Mouse (Mus musculus): ENCODE measurements around the gene Cyp4a12a. TPM values are rescaled to one million over a fixed set of nuclear protein-coding genes. Genes with fewer than 3 reads are reported as not detected.
"Not testable (repeated sequence)": the region's sequence is repeated elsewhere in the genome, so short reads cannot be mapped to it uniquely, and the experiment has no call there.

The Cyp4a12a gene
- total RNA-seq (2014; rRNA removed) (not detected in 2 replicates), polyA plus RNA-seq (2015; fragmentation: Nextera tagmentation; extraction: Ambion mirVana) (not detected in 2 replicates)

DNA sequence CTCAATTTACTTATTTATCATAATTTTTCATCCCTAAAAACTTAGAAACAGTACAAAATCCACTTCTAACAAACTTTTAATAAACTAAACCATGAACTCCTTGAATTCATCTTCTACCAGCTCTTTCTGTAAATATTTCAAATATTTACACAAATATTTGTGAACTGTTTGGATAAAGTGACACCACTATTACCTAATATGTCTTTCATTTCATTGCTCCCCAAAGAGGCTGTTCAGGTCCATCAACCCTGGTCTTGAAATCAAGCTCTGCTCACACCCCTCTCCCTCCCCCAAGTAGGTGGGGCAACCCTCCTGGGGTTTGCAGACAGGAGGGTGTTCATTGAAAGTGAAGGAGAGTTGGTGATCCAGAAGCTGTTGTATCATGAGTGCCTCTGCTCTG is at the start of gene Cyp4a12a:
Gene Cyp4a12a, plus strand, starts transcription at position 301 of the 400 bp plus-strand sequence.
- not testable (repeated sequence) for ATAC-seq; H3K27ac ChIP-seq (ENCODE audit: low read depth, low read length); H3K4me2 ChIP-seq (ENCODE audit: low read depth)

DNA sequence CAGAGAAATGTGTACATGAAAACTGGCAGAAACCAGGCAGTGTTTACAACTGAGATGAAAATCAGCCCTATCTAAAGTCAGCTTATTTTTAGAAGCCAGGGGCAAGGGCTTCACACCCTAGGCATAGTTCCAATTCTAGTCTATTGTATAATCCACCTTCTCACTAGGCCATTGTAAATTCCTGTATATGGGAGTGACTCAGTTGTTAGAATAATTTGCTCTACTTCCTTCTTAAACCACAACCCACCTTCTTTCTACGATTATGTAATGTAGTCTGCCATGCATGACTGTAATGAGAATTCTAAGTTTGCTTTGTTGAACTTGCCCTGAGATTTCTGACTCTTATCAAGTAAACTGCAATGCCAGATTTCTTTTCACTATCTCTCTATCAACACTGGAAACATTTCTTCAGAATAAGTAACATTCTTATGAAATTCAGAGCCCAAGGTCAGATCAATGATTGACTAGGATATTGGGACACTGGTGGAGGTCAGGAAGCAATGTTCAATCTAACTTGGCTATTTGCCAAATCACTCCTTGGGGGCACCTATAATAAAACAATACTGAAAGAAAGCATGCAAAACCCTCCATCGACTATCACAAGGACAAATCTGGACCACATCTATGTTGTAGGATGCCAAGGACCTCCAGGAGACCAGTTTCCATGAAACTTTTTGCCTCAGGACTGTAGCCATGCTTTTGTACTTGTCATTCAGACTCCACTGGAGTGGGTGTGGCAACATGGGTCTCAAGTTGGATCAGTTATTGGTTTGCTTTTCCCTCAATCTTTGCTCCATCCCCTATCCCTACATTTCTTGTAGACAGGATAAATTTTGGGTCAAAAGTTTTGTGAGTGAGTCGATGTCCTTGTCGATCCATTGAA is 33.9 kb upstream of the Cyp4a12a start:
- H3K9me3 ChIP-seq (ENCODE audit: low read length); H3K27ac ChIP-seq (ENCODE audit: low read depth, low read length); H3K9ac ChIP-seq; H3K4me3 ChIP-seq (ENCODE audit: low read depth, low read length); H3K27me3 ChIP-seq (ENCODE audit: insufficient read depth, low read length); H3K4me1 ChIP-seq (ENCODE audit: insufficient read depth); H3K36me3 ChIP-seq (ENCODE audit: insufficient read depth); H3K4me2 ChIP-seq (ENCODE audit: low read depth); DNase-seq; ATAC-seq: not testable (repeated sequence)
- WGBS: 90% methylated on average over 3 of the region's 4 CpGs

More for the DNA sequence above, at the start of gene Cyp4a12a:
- not testable (repeated sequence) for H3K9me3 ChIP-seq (ENCODE audit: low read length); H3K9ac ChIP-seq; H3K36me3 ChIP-seq (ENCODE audit: insufficient read depth); H3K4me1 ChIP-seq (ENCODE audit: insufficient read depth); DNase-seq; H3K27me3 ChIP-seq (ENCODE audit: insufficient read depth, low read length); H3K4me3 ChIP-seq (ENCODE audit: low read depth, low read length)

DNA sequence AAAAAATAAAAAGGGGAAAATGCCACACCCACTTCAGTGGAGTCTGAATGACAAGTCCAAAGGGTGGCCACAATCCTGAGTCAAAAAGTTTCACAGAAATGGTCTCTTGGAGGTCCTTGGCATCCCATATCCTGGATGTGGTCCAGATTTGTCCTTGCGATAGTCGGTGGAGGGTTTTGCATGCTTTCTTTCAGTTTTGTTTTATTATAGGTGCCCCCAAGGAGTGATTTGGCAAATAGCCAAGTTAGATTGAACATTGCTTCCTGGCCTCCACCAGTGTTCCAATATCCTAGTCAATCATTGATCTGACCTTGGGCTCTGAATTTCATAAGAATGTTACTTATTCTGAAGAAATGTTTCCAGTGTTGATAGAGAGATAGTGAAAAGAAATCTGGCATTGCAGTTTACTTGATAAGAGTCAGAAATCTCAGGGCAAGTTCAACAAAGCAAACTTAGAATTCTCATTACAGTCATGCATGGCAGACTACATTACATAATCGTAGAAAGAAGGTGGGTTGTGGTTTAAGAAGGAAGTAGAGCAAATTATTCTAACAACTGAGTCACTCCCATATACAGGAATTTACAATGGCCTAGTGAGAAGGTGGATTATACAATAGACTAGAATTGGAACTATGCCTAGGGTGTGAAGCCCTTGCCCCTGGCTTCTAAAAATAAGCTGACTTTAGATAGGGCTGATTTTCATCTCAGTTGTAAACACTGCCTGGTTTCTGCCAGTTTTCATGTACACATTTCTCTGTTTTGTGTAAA is 20.4 kb upstream of the Cyp4a12a start:
- 89% methylated on average over 2 of the region's 3 CpGs for WGBS
- not testable (repeated sequence) for DNase-seq; H3K27ac ChIP-seq (ENCODE audit: low read depth, low read length); H3K4me1 ChIP-seq (ENCODE audit: insufficient read depth); H3K9me3 ChIP-seq (ENCODE audit: low read length); H3K4me2 ChIP-seq (ENCODE audit: low read depth); ATAC-seq; H3K36me3 ChIP-seq (ENCODE audit: insufficient read depth); H3K27me3 ChIP-seq (ENCODE audit: insufficient read depth, low read length); H3K4me3 ChIP-seq (ENCODE audit: low read depth, low read length); H3K9ac ChIP-seq

DNA sequence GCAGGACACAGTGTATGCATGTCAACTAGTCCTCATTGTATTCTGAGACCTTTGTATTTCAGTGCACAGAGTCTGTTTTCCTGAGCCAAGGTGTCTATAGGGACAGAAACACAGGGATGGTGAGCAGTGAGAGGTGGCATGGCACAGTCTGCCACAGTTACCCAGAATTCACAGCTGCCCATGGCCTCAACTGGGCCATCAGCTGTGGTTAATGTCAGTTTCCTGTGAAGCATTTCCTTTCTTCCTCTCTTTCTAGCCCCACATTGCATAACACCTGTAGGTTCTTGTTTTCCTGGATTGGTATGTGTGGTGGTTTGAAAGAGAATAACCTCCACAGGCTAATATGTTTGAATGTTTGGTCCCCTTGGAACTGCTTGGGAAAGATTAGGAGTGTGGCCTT is 18.5 kb upstream of the Cyp4a12a start:
- TF ChIP-seq CTCF (IDR thresholded peaks at IDR 0.05; ENCODE audit: low read depth): no peak
- ATAC-seq: no peak
- no peaks in the 10 kb centered on the region for H3K9me3 ChIP-seq (ENCODE audit: low read length)
- no peaks in the 10 kb centered on the region for H3K27me3 ChIP-seq (ENCODE audit: insufficient read depth, low read length)
- no peak overlapping the region for H3K9ac ChIP-seq
- no peaks in the 10 kb centered on the region for H3K36me3 ChIP-seq (ENCODE audit: insufficient read depth)
- no peaks in the 10 kb centered on the region for H3K4me1 ChIP-seq (ENCODE audit: insufficient read depth)
- H3K27ac ChIP-seq (ENCODE audit: low read depth, low read length): no peak overlapping the region
- no peak overlapping the region for H3K4me3 ChIP-seq (ENCODE audit: low read depth, low read length)
- no peak for DNase-seq
- H3K4me2 ChIP-seq (ENCODE audit: low read depth): peak overlapping the region; percentile 49

DNA sequence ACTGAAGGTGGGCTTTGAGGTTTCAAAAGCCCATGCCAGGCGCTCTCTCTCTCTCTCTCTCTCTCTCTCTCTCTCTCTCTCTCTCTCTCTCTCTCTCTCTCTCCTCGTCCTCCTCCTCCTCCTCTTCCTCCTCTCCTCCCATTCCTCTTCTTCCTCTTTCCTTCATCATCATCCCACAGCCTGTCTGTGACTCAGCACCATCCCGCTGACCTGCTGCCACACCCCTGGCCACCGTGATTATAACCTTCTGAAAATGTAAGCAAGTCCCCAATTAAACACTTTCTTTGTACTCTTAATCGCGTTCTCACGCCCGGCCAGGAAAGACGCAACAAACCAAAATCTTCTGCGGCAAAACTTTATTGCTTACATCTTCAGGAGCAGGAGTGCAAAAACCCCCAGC is 18.1 kb upstream of the Cyp4a12a start:
- H3K27ac ChIP-seq (ENCODE audit: low read depth, low read length); H3K9me3 ChIP-seq (ENCODE audit: low read length); H3K27me3 ChIP-seq (ENCODE audit: insufficient read depth, low read length); ATAC-seq; H3K4me1 ChIP-seq (ENCODE audit: insufficient read depth); H3K36me3 ChIP-seq (ENCODE audit: insufficient read depth): not testable (repeated sequence)
- Histone ChIP-seq H3K9ac (peak overlapping the region; percentile 33; the same call in 1 of the 2 replicates), H3K4me3 (ENCODE audit: low read depth, low read length) (peak overlapping the region; percentile 34), H3K4me2 (ENCODE audit: low read depth) (peak overlapping the region; percentile 49)
- DNase-seq: peak; percentile 0
- 7% methylated on average over 10 of the region's 10 CpGs for WGBS

DNA sequence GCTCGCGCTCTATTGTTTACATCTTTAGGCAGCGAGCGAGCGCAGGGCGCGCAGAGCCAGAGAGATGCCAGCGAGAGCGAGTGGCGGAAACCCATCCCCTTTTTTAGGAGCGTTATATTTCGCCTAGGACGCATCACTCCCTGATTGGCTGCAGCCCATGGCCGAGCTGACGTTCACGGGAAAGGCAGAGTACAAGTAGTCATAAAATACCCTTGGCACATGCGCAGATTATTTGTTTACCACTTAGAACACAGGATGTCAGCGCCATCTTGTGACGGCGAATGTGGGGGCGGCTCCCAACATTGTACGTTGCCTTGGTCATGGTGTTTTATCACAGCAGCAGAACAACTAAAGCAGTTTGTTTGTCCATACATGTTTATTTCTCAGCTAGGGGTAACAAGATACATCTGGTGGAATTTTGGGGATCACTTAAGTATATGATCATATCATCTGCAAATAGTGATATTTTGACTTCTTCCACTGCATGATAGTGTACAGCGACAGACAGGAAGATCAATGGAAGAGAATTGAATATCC is 17.5 kb upstream of the Cyp4a12a start:
- WGBS: 8% methylated on average over 19 of the region's 23 CpGs
- peak; percentile 51 for DNase-seq
- ATAC-seq: peak; percentile 81

DNA sequence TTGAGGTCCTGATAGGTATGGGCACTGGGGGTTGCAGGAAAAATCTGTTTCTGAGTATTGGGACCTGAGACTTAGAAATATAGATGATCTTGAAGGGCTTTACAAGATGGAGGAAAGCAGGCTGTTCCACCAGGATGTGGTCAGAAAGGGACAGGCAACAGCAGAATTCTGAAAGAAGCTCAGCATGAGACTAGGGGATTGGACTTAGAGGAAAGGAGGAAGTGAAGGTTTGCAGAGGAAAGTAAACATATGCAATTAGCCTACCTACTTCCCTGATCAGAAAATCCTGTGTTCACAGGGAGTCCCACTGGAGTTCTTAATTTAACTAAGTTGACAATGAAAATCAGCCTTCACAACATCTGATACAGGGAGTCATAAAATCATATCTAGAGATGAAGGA is 26.9 kb downstream of the Cyp4a12a start:
- not testable (repeated sequence) for DNase-seq; H3K27ac ChIP-seq (ENCODE audit: low read depth, low read length); H3K9me3 ChIP-seq (ENCODE audit: low read length); H3K9ac ChIP-seq; H3K27me3 ChIP-seq (ENCODE audit: insufficient read depth, low read length); ATAC-seq; H3K36me3 ChIP-seq (ENCODE audit: insufficient read depth); H3K4me1 ChIP-seq (ENCODE audit: insufficient read depth); H3K4me3 ChIP-seq (ENCODE audit: low read depth, low read length); H3K4me2 ChIP-seq (ENCODE audit: low read depth)

More for the DNA sequence above, 17.5 kb upstream of the Cyp4a12a start:
- not testable (repeated sequence) for H3K36me3 ChIP-seq (ENCODE audit: insufficient read depth); H3K27ac ChIP-seq (ENCODE audit: low read depth, low read length); H3K27me3 ChIP-seq (ENCODE audit: insufficient read depth, low read length); H3K4me1 ChIP-seq (ENCODE audit: insufficient read depth); H3K9me3 ChIP-seq (ENCODE audit: low read length)
- H3K4me3 ChIP-seq (ENCODE audit: low read depth, low read length): peak overlapping the region; percentile 34
- peak overlapping the region; percentile 33; the same call in 1 of the 2 replicates for H3K9ac ChIP-seq
- TF ChIP-seq CTCF (IDR thresholded peaks at IDR 0.05; ENCODE audit: low read depth): peak; percentile 48; the same call in 1 of the 2 replicates
- peak overlapping the region; percentile 49 for H3K4me2 ChIP-seq (ENCODE audit: low read depth)

DNA sequence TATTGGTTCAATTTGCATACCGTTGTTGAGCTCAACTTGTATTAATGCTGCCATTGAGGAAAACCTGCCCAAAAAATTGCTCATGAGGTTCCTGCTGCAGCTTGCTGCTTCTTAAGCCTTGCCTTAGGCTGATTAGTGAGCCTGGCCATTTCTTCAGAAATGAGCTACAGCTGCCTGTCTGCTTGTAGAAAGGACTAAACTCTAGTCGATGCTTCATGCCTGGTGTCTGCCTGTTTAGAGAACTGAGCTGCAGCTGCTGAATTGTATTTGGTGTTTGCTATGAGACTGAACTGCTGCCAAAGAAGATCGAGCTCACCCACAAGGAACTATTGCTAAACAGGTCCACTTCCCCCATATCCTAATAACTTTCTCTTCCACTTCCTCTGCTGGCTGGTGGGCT is 66.8 kb downstream of the Cyp4a12a start:
- H3K9ac ChIP-seq; H3K4me2 ChIP-seq (ENCODE audit: low read depth); H3K27ac ChIP-seq (ENCODE audit: low read depth, low read length); H3K9me3 ChIP-seq (ENCODE audit: low read length); ATAC-seq; H3K4me1 ChIP-seq (ENCODE audit: insufficient read depth); DNase-seq; H3K27me3 ChIP-seq (ENCODE audit: insufficient read depth, low read length); H3K36me3 ChIP-seq (ENCODE audit: insufficient read depth); H3K4me3 ChIP-seq (ENCODE audit: low read depth, low read length): not testable (repeated sequence)
- WGBS: 85% methylated on average over 3 of the region's 3 CpGs

DNA sequence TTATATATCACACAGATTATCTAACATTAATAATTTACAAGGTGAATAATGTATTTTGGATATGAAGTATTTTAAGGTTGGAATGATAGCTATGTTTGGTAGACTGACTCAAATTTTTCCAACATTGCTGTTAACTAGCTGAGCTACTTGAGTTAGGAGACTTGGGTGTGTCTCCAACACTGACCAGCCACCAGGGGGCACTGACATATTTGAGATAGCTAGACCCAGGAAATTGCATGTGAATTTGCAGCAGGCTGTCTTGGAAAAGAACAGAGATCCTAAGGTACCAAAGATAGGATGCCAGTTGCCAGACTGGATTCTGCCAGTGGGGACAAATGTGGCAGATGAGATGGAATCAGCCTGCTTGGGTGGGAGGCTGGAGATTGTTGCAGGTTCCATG is 69.2 kb downstream of the Cyp4a12a start:
- H3K4me2 ChIP-seq (ENCODE audit: low read depth); H3K4me1 ChIP-seq (ENCODE audit: insufficient read depth); H3K9ac ChIP-seq; H3K27ac ChIP-seq (ENCODE audit: low read depth, low read length); DNase-seq; H3K9me3 ChIP-seq (ENCODE audit: low read length); H3K36me3 ChIP-seq (ENCODE audit: insufficient read depth); H3K4me3 ChIP-seq (ENCODE audit: low read depth, low read length); H3K27me3 ChIP-seq (ENCODE audit: insufficient read depth, low read length); ATAC-seq: not testable (repeated sequence)
